Mouse (Mus musculus) G1E (cell line): ENCODE results near the gene Asxl1.

Experiments
- CTCF ChIP-seq: IDR thresholded peaks from 2 replicates; pipeline ENCODE4 v1.5.1; 2012; ENCODE audit warnings: low read depth, low read length, inconsistent platforms, mixed read lengths
- GATA1 ChIP-seq: IDR thresholded peaks from 2 replicates; pipeline ENCODE4 v1.6.1; 2012; ENCODE audit warnings: borderline replicate concordance, low read length, inconsistent platforms, mixed read lengths
- GATA2 ChIP-seq: IDR thresholded peaks from 2 replicates; pipeline ENCODE4 v1.6.1; 2012; ENCODE audit warnings: low read depth, low read length, inconsistent platforms, borderline replicate concordance
- POLR2AphosphoS5 ChIP-seq: IDR thresholded peaks from 2 replicates; pipeline ENCODE4 v1.6.1; 2012; ENCODE audit warnings: low read depth, low read length, inconsistent platforms; ENCODE audit not compliant: insufficient replicate concordance
- TAL1 ChIP-seq: conservative IDR thresholded peaks from 2 replicates; pipeline ENCODE4 v1.6.1; 2012; ENCODE audit warnings: low read depth, low read length, inconsistent platforms, mixed read lengths

DNA sequence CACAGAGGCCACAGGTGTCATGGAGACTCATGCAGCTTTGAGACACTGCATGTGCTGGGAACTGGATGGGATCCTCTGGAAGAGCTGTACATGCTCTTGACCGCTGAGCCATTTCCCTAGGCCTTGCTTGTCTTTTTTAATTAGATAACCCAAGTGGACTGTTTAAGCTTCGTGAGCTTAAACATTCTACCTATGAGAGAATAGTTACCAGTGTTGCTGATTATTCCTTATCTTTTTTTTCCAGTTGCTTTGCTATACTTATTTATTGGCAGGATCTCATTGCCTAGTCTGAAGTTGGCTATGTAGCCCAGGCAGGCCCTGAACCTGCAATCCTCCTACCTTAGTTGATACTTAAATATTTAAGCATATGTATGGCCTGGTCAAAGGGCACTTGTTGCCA, 44.2 kb downstream of the Asxl1 start:
- TF ChIP-seq GATA2: no peak
- no peak for TF ChIP-seq POLR2AphosphoS5
- no peak for TF ChIP-seq GATA1
- TF ChIP-seq CTCF: no peak
- no peak for TF ChIP-seq TAL1
